Mouse (Mus musculus) liver, adult 2 months (tissue): ENCODE results near the gene Cog1.

ENCODE experiments used
- CTCF ChIP-seq: fragments of 200-500 bp; IDR thresholded peaks from 2 replicates; pipeline ENCODE4 v1.5.1; 2011; ENCODE audit warnings: low read depth, low read length, control low read depth
- POLR2A ChIP-seq: fragments of 200-500 bp; IDR thresholded peaks from 2 replicates; pipeline ENCODE4 v1.6.1; 2011; ENCODE audit warnings: low read length, control low read depth; ENCODE audit not compliant: insufficient read depth; ENCODE audit errors: extremely low read depth

GRCm38 (mm10) chr11:113631862-113632261, 17.1 kb upstream of the Cog1 start:
- TF ChIP-seq CTCF (no peak), POLR2A (no peak)
